Comparison of ENCODE assay signal across 11 mouse cellular contexts in genomic region chr1:36016566-36016965, GRCm38 (mm10). TPM values are rescaled to one million over a fixed set of nuclear protein-coding genes. Genes with fewer than 3 reads are reported as not detected.
DNase-seq lines count a peak whose midpoint lies in the region; ATAC-seq lines count a peak whose summit lies in the region.
"Had no signal": no experiment of that assay in that cellular context is flagged by ENCODE, and none has a peak within 500 bp of the region (broad histone marks: within the 10 kb centered on the region; RNA-seq: fewer than 3 reads in every experiment).

No protein-coding gene starts in this region.

- no peak for DNase-seq in heart, postnatal 25 days (ENCODE audit: low spot score)
- DNase-seq in lung, postnatal 4 days: no peak
- peak; percentile 20 to 41 for DNase-seq in kidney, postnatal 36 days
- no peak for DNase-seq in cerebellum, postnatal 4 days (ENCODE audit: low spot score in 2 of 2)
- DNase-seq in layer of hippocampus, postnatal 36 days: no peak
- DNase-seq: cerebellum, adult 18-20 months; right cerebral cortex, postnatal 4 days had no signal

- no peak overlapping the region for H3K9ac ChIP-seq in heart, embryonic 15.5 days
- no peak overlapping the region; the same call in 1 of the 2 replicates for H3K9ac ChIP-seq in lung, embryonic 16.5 days (ENCODE audit: low read length)
- no peak overlapping the region for H3K9ac ChIP-seq in embryonic facial prominence, embryonic 13.5 days

- no peak for ATAC-seq in heart, embryonic 15.5 days (replicated peaks; ENCODE audit: insufficient number of reproducible peaks, insufficient read depth, low FRiP score, low read depth)
- ATAC-seq in lung, embryonic 16.5 days (ENCODE audit: low read depth): no peak
- ATAC-seq in embryonic facial prominence, embryonic 13.5 days (ENCODE audit: insufficient number of reproducible peaks, insufficient read depth, low FRiP score, low TSS enrichment, low read depth): no peak

- H3K27ac ChIP-seq in heart, embryonic 15.5 days: peak overlapping the region; percentile 74
- peak overlapping the region; percentile 83 for H3K27ac ChIP-seq in lung, embryonic 16.5 days (ENCODE audit: low read length)
- H3K27ac ChIP-seq in embryonic facial prominence, embryonic 13.5 days: peak overlapping the region; percentile 60; the same call in 1 of the 2 replicates

- no peaks in the 10 kb centered on the region for H3K36me3 ChIP-seq in heart, embryonic 15.5 days
- H3K36me3 ChIP-seq in lung, embryonic 16.5 days (ENCODE audit: control insufficient read depth, insufficient read depth, low read length): no peaks in the 10 kb centered on the region
- no peaks in the 10 kb centered on the region for H3K36me3 ChIP-seq in embryonic facial prominence, embryonic 13.5 days

- peaks cover 31% of the 10 kb centered on the region for H3K4me1 ChIP-seq in heart, embryonic 15.5 days (replicated peaks)
- H3K4me1 ChIP-seq in lung, embryonic 16.5 days (replicated peaks; ENCODE audit: control insufficient read depth, insufficient read depth, low read length): peaks cover 36% of the 10 kb centered on the region
- peaks cover 42% of the 10 kb centered on the region for H3K4me1 ChIP-seq in embryonic facial prominence, embryonic 13.5 days

- peak overlapping the region; percentile 42 for H3K4me2 ChIP-seq in heart, embryonic 15.5 days
- 0 out of 2 replicates have a peak overlapping the region, but pooled peaks have one; percentile 13 for H3K4me2 ChIP-seq in lung, embryonic 16.5 days (ENCODE audit: low read depth, low read length)
- H3K4me2 ChIP-seq in embryonic facial prominence, embryonic 13.5 days: peak overlapping the region; percentile 26

- H3K9me3 ChIP-seq in heart, embryonic 15.5 days (replicated peaks): no peaks in the 10 kb centered on the region
- H3K9me3 ChIP-seq in lung, embryonic 16.5 days (ENCODE audit: control insufficient read depth, low read length): no peaks in the 10 kb centered on the region
- no peaks in the 10 kb centered on the region for H3K9me3 ChIP-seq in embryonic facial prominence, embryonic 13.5 days

- H3K4me3 ChIP-seq in heart, embryonic 15.5 days: no peak overlapping the region
- H3K4me3 ChIP-seq in lung, embryonic 16.5 days (ENCODE audit: low read length): no peak overlapping the region
- no peak overlapping the region for H3K4me3 ChIP-seq in embryonic facial prominence, embryonic 13.5 days

- no peaks in the 10 kb centered on the region for H3K27me3 ChIP-seq in heart, embryonic 15.5 days
- H3K27me3 ChIP-seq in lung, embryonic 16.5 days (ENCODE audit: control insufficient read depth, insufficient read depth, low read depth, low read length): no peaks in the 10 kb centered on the region
- H3K27me3 ChIP-seq in embryonic facial prominence, embryonic 13.5 days: no peaks in the 10 kb centered on the region
- H3K27me3 ChIP-seq: CH12.LX had no signal

- WGBS in heart, embryonic 15.5 days: 26% methylated on average over 4 of the region's 4 CpGs
- 27% methylated on average over 4 of the region's 4 CpGs for WGBS in lung, embryonic 16.5 days
- 38% methylated on average over 4 of the region's 4 CpGs for whole genome bisulfite sequencing in embryonic facial prominence, embryonic 13.5 days

- intact Hi-C loops in heart, postnatal 25 days (cut with DNase I): no loop called here

RNA-seq across cellular contexts. Expression of gene Hs6st1, which starts 51.6 kb away (rescaled TPM):
- polyA plus RNA-seq in heart, embryonic 15.5 days (2015; fragmentation: Nextera tagmentation; extraction: Ambion mirVana): 8.0 and 12.5 TPM in 2 replicates
- 10 to 100 TPM; 23.0 to 23.1 TPM for total RNA-seq in heart, postnatal 25 days (2021)
- 4.4 and 5.1 TPM in 2 replicates for polyA plus RNA-seq in lung, embryonic 16.5 days (2015; fragmentation: Nextera tagmentation; extraction: Ambion mirVana)
- polyA plus RNA-seq in embryonic facial prominence, embryonic 13.5 days (2015; fragmentation: Nextera tagmentation; extraction: Ambion mirVana): 5.4 and 6.1 TPM in 2 replicates
- total RNA-seq in layer of hippocampus, postnatal 36 days (2021): 10 to 100 TPM; 38.7 to 39.9 TPM

Comparison
In these comparisons a context has a peak if more than half of its experiments do, and no peak if none do; other contexts are left out.
1. DNase-seq: peak in kidney, postnatal 36 days (2 of 2); none in heart, postnatal 25 days (single experiment), lung, postnatal 4 days (0 of 2), cerebellum, postnatal 4 days (0 of 2) and layer of hippocampus, postnatal 36 days (0 of 2).
2. Peak in every context shown above with its lines, with median percentiles within 50 percentile points of each other: H3K27ac ChIP-seq and H3K4me2 ChIP-seq.